Mouse (Mus musculus) MEL (cell line): ENCODE results near the gene Gdf1.

ENCODE experiments used
- CHD2 ChIP-seq: IDR thresholded peaks from 2 replicates; pipeline ENCODE4 v1.6.1; 2011; ENCODE audit warnings: low read length, improper control_type of control experiment
- CTCF ChIP-seq, 3 experiments: IDR thresholded peaks in 2 of 3; conservative IDR thresholded peaks in 1 of 3; 2 replicates each; pipeline ENCODE4 v1.5.1; 2011 to 2012; ENCODE audit warnings: low read length in 3 of 3, low read depth in 2 of 3, mild to moderate bottlenecking in 2 of 3, improper control_type of control experiment in 1 of 3, inconsistent platforms in 1 of 3, mixed read lengths in 1 of 3, moderate library complexity in 1 of 3; ENCODE audit not compliant: control insufficient read depth in 1 of 3, insufficient read depth in 1 of 3, poor library complexity in 1 of 3, severe bottlenecking in 1 of 3
- GABPA ChIP-seq: IDR thresholded peaks from 2 replicates; pipeline ENCODE4 v1.6.1; 2012; ENCODE audit warnings: low read depth, mild to moderate bottlenecking, inconsistent platforms, low read length, improper control_type of control experiment, moderate library complexity
- MAX ChIP-seq: IDR thresholded peaks from 2 replicates; pipeline ENCODE4 v1.6.1; 2011; ENCODE audit warnings: low read length, improper control_type of control experiment
- MEF2A ChIP-seq: IDR thresholded peaks from 2 replicates; pipeline ENCODE4 v1.6.1; 2014; ENCODE audit warnings: low read depth, mild to moderate bottlenecking, inconsistent platforms, low read length, improper control_type of control experiment; ENCODE audit not compliant: poor library complexity, insufficient replicate concordance, severe bottlenecking; ENCODE audit errors: extremely low read depth
- MYC ChIP-seq: IDR thresholded peaks from 2 replicates; pipeline ENCODE4 v1.6.1; 2011; ENCODE audit warnings: low read depth, mild to moderate bottlenecking, low read length, improper control_type of control experiment, moderate library complexity
- NELFE ChIP-seq: IDR thresholded peaks from 2 replicates; pipeline ENCODE4 v1.6.1; 2011; ENCODE audit warnings: low read depth, low read length, improper control_type of control experiment
- POLR2A ChIP-seq, 2 experiments: IDR thresholded peaks; 2 replicates each; pipeline ENCODE4 v1.6.1; 2011 to 2012; ENCODE audit warnings: low read length in 2 of 2, mild to moderate bottlenecking in 2 of 2, control low read depth in 1 of 2, improper control_type of control experiment in 1 of 2, low read depth in 1 of 2, moderate library complexity in 1 of 2; ENCODE audit not compliant: control insufficient read depth in 1 of 2, insufficient read depth in 1 of 2, poor library complexity in 1 of 2
- POLR2AphosphoS5 ChIP-seq: IDR thresholded peaks from 2 replicates; pipeline ENCODE4 v1.6.1; 2012; ENCODE audit warnings: low read depth, borderline replicate concordance, mild to moderate bottlenecking, inconsistent platforms, low read length, moderate library complexity, mixed read lengths
- RAD21 ChIP-seq: IDR thresholded peaks from 2 replicates; pipeline ENCODE4 v1.6.1; 2011; ENCODE audit warnings: mild to moderate bottlenecking, low read depth, low read length, improper control_type of control experiment
- USF1 ChIP-seq: IDR thresholded peaks from 2 replicates; pipeline ENCODE4 v1.6.1; 2014; ENCODE audit warnings: low read depth, mild to moderate bottlenecking, inconsistent platforms, low read length, improper control_type of control experiment, moderate library complexity
- ZKSCAN1 ChIP-seq: IDR thresholded peaks from 2 replicates; pipeline ENCODE4 v1.6.1; 2012; ENCODE audit warnings: low read depth, mild to moderate bottlenecking, inconsistent platforms, low read length, improper control_type of control experiment, moderate library complexity
- ZMIZ1 ChIP-seq: IDR thresholded peaks from 2 replicates; pipeline ENCODE4 v1.6.1; 2012; ENCODE audit warnings: low read depth, mild to moderate bottlenecking, inconsistent platforms, low read length, improper control_type of control experiment, moderate library complexity
- ZNF384 ChIP-seq: IDR thresholded peaks from 2 replicates; pipeline ENCODE4 v1.6.1; 2012; ENCODE audit warnings: low read depth, mild to moderate bottlenecking, inconsistent platforms, low read length, improper control_type of control experiment

GRCm38 (mm10) chr8:70338931-70339330, 9.3 kb downstream of the Gdf1 start:
- no peak for TF ChIP-seq USF1
- no peak for TF ChIP-seq ZMIZ1
- no peak for TF ChIP-seq POLR2A (IDR thresholded peaks at IDR 0.05; ENCODE audit: control insufficient read depth in 1 of 2, insufficient read depth in 1 of 2, low read depth in 1 of 2, low read length in 2 of 2, poor library complexity in 1 of 2)
- no peak for TF ChIP-seq RAD21
- no peak for TF ChIP-seq CHD2
- no peak for TF ChIP-seq CTCF (IDR thresholded peaks at IDR 0.05 in 2 of 3, conservative IDR thresholded peaks at IDR 0.05 in 1 of 3; ENCODE audit: control insufficient read depth in 1 of 3, insufficient read depth in 1 of 3, low read depth in 2 of 3, low read length in 3 of 3, poor library complexity in 1 of 3, severe bottlenecking in 1 of 3)
- TF ChIP-seq ZKSCAN1, result no peak
- TF ChIP-seq GABPA, result no peak
- no peak for TF ChIP-seq POLR2AphosphoS5
- no peak for TF ChIP-seq MAX
- no peak for TF ChIP-seq MYC
- TF ChIP-seq ZNF384, result no peak
- TF ChIP-seq NELFE, result no peak
- TF ChIP-seq MEF2A, result no peak
